Mouse (Mus musculus) lung, postnatal 0 days (tissue): ENCODE measurements around the gene Olfr872. TPM values are rescaled to one million over a fixed set of nuclear protein-coding genes. Genes with fewer than 3 reads are reported as not detected.
"Not testable (repeated sequence)": the region's sequence is repeated elsewhere in the genome, so short reads cannot be mapped to it uniquely, and the experiment has no call there.

ENCODE experiments used
- ATAC-seq: fragments of 200-750 bp; cut with Nextera tagmentation; 2 replicates; pipeline ENCODE4 v1.8.0; 2017; ENCODE audit warnings: moderate library complexity
- DNase-seq: peaks from one replicate; pipeline ENCODE4 v3.0.0-alpha.2; 2016; ENCODE audit warnings: low spot score
- H3K27ac ChIP-seq: fragments of 300-500 bp; sonication (generic); 2 replicates; pipeline ENCODE4 v1.5.1; 2014; ENCODE audit warnings: antibody characterized with exemption, mild to moderate bottlenecking, low read length, mixed read lengths
- H3K27me3 ChIP-seq: fragments of 300-500 bp; sonication (generic); replicated peaks from 2 replicates; pipeline ENCODE4 v1.6.1; 2014; ENCODE audit warnings: low read length, mixed read lengths; ENCODE audit not compliant: insufficient read depth
- H3K36me3 ChIP-seq: fragments of 300-500 bp; sonication (generic); 2 replicates; pipeline ENCODE4 v1.6.1; 2014; ENCODE audit warnings: low read length, mixed read lengths; ENCODE audit not compliant: insufficient read depth
- H3K4me1 ChIP-seq: fragments of 300-500 bp; sonication (generic); 2 replicates; pipeline ENCODE4 v1.6.1; 2014; ENCODE audit warnings: antibody characterized with exemption, low read depth, low read length, mixed read lengths; ENCODE audit not compliant: insufficient read depth
- H3K4me2 ChIP-seq: fragments of 300-500 bp; sonication (generic); replicated peaks from 2 replicates; pipeline ENCODE4 v1.6.1; 2014; ENCODE audit warnings: low read depth, mild to moderate bottlenecking, low read length, moderate library complexity, mixed read lengths
- H3K4me3 ChIP-seq: fragments of 300-500 bp; sonication (generic); 2 replicates; pipeline ENCODE4 v1.5.1; 2014; ENCODE audit warnings: low read depth, low read length
- H3K9ac ChIP-seq: fragments of 300-500 bp; sonication (generic); replicated peaks from 2 replicates; pipeline ENCODE4 v1.6.1; 2014; ENCODE audit warnings: low read depth, mild to moderate bottlenecking
- H3K9me3 ChIP-seq: fragments of 300-500 bp; sonication (generic); 2 replicates; pipeline ENCODE4 v1.6.1; 2016; ENCODE audit warnings: low read length, mixed read lengths
- CTCF ChIP-seq: IDR thresholded peaks from 2 replicates; pipeline ENCODE4 v1.5.1; 2016; ENCODE audit warnings: antibody characterized with exemption, mild to moderate bottlenecking
- EP300 ChIP-seq: IDR thresholded peaks from 2 replicates; pipeline ENCODE4 v1.6.1; 2016; ENCODE audit warnings: antibody characterized with exemption, mild to moderate bottlenecking, control low read depth
- WGBS: fragments of 180-500 bp; shearing (Covaris S2); extraction: QIAGEN DNeasy Blood & Tissue Kit; methylation state at CpG from one replicate; pipeline ENCODE4 v1.1.7; 2014; 5-methylcytosine and 5-hydroxymethylcytosine counted together
- polyA plus RNA-seq: library from polyadenylated mRNA; unstranded; fragments of >200 nt; fragmentation: Nextera tagmentation; extraction: Ambion mirVana; gene quantifications from 2 replicates; pipeline ENCODE4 v1.2.1, GENCODE M21; 2015

Gene Olfr872
- polyA plus RNA-seq, 1 experiment from 2014 or later: not detected

- H3K9me3 ChIP-seq: no peaks in the 10 kb centered on the region
- H3K4me2 ChIP-seq: no peak within 1 kb of the TSS
- H3K4me1 ChIP-seq: no peaks in the 10 kb centered on the region
- no peaks in the 10 kb centered on the region for H3K36me3 ChIP-seq
- DNase-seq (no peak), ATAC-seq (no peak)
- 80% methylated on average over 1 of the region's 1 CpGs for WGBS
- no peak within 1 kb of the TSS for H3K27ac ChIP-seq
- TF ChIP-seq CTCF: no peak
- no peak for TF ChIP-seq EP300
- H3K4me3 ChIP-seq: no peak within 1 kb of the TSS
- H3K9ac ChIP-seq: no peak within 1 kb of the TSS
- no peaks in the 10 kb centered on the region for H3K27me3 ChIP-seq
These were observed 45.1 kb downstream of the Olfr872 start, which contains the start of gene Olfr39 for GRCm38 (mm10) chr9:20282051-20282450. Gene Olfr39 (plus strand): TSS chr9:20282351.

DNA sequence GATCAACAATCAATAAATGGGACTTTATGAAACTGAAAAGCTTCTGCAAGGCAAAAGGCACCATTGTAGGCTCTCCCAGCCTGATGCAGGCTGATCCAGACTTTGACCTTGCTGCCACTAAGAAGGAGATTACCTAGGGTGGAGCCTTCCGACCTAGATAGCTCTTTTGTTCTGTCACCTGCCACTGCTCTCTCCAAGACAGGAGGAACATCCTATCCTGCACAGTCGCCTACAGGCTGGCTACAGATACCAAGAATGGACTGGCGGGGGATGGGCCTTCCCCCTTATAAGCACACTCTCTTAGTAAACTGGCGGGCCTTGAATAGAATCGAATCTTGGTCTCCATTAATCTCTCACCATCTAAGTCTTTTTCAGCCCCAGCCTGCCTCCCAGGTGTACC lies 58.6 kb downstream of the Olfr872 start:
- 75% methylated on average over 5 of the region's 5 CpGs for WGBS
- not testable (repeated sequence) for H3K4me2 ChIP-seq, H3K4me1 ChIP-seq, H3K9ac ChIP-seq, DNase-seq, H3K27ac ChIP-seq, H3K27me3 ChIP-seq, H3K36me3 ChIP-seq, ATAC-seq, H3K4me3 ChIP-seq, H3K9me3 ChIP-seq

GRCm38 (mm10) chr9:20298232-20298631 lies 61.3 kb downstream of the Olfr872 start, which contains the start of gene Olfr873:
Gene Olfr873 (plus strand): TSS chr9:20298532.
- WGBS: 87% methylated on average over 1 of the region's 1 CpGs
- Histone ChIP-seq H3K9ac (no peak within 1 kb of the TSS), H3K27me3 (no peaks in the 10 kb centered on the region), H3K4me1 (no peaks in the 10 kb centered on the region), H3K4me2 (no peak within 1 kb of the TSS), H3K36me3 (no peaks in the 10 kb centered on the region), H3K27ac (no peak within 1 kb of the TSS), H3K4me3 (no peak within 1 kb of the TSS), H3K9me3 (no peaks in the 10 kb centered on the region)
- TF ChIP-seq CTCF (no peak), EP300 (no peak)
- DNase-seq (no peak), ATAC-seq (no peak)

Other genes with a start within 250 kb of the Olfr872 start
- not detected in 2 replicates for gene Olfr866, start 209.1 kb upstream of the Olfr872 start, polyA plus RNA-seq
- gene Olfr867, start 179.6 kb upstream of the Olfr872 start, polyA plus RNA-seq: not detected in 2 replicates
- not detected in 2 replicates for gene Olfr868, start 138.5 kb upstream of the Olfr872 start, polyA plus RNA-seq
- not detected in 2 replicates for gene Olfr869, start 108.1 kb upstream of the Olfr872 start, polyA plus RNA-seq
- gene Olfr870, start 63.1 kb upstream of the Olfr872 start, polyA plus RNA-seq: not detected in 2 replicates
- gene Olfr871, start 24.9 kb upstream of the Olfr872 start, polyA plus RNA-seq: not detected in 2 replicates
- not detected in 2 replicates for gene Olfr39, start 45.2 kb downstream of the Olfr872 start, polyA plus RNA-seq
- not detected in 2 replicates for gene Olfr873, start 61.4 kb downstream of the Olfr872 start, polyA plus RNA-seq
- not detected in 2 replicates for gene Olfr18, start 99.0 kb downstream of the Olfr872 start, polyA plus RNA-seq
- 40.1 and 47.3 TPM in 2 replicates for gene Zfp560, start 148.1 kb downstream of the Olfr872 start, polyA plus RNA-seq
- 6.8 and 9.5 TPM in 2 replicates for gene Zfp26, start 223.0 kb downstream of the Olfr872 start, polyA plus RNA-seq